Mouse (Mus musculus) heart, postnatal 10 days (tissue): ENCODE measurements around the gene Rhebl1. TPM values are rescaled to one million over a fixed set of nuclear protein-coding genes. Genes with fewer than 3 reads are reported as not detected.

Experiments used
- DNase-seq, 2 experiments: peaks; one replicate each; pipeline ENCODE4 v3.0.0; 2021
- intact Hi-C: fragments of 180-260 bp; cut with DNase I; formaldehyde crosslinking; loops from one replicate; pipeline ENCODE4 v1.15.1; 2025
- total RNA-seq, 2 experiments: library from RNA; stranded (reverse); gene quantifications; 2 replicates each; pipeline ENCODE4 v1.2.3; 2021

Gene Rhebl1
- total RNA-seq, 2 experiments from 2014 or later, result 1.6 to 2.8 TPM

GRCm38 (mm10) chr15:98831684-98832035 lies 62.7 kb downstream of the Rhebl1 start:
- intact Hi-C loops, result loop anchor here (1.0 to 2.0 kb wide), 3 partner anchors 23 to 41 kb away; partner anchors contain the start of gene Ddn
- no peak for DNase-seq

GRCm38 (mm10) chr15:98830736-98831683 lies 63.3 kb downstream of the Rhebl1 start, which contains the start of gene Prkag1:
Gene Prkag1, minus strand, starts transcription at chr15:98831521.
- intact Hi-C loops, result loop anchor here (1.0 to 2.0 kb wide), 2 partner anchors 22 to 41 kb away; partner anchors contain the start of gene Ddn
- peak; percentile 98 for DNase-seq

Other genes starting within 250 kb of the Rhebl1 start
- gene Ddx23, start 231.6 kb downstream of the Rhebl1 start, total RNA-seq, result 10 to 100 TPM; 55.2 to 57.2 TPM
- 1 to 10 TPM in 1 of 2 experiments, under 1 TPM in 1; 0.84 to 1.9 TPM for gene Rnd1, start 217.1 kb downstream of the Rhebl1 start, total RNA-seq
- gene Ccdc65, start 186.3 kb downstream of the Rhebl1 start, total RNA-seq, result under 1 TPM; 0.12 to 0.41 TPM
- 10 to 100 TPM in 1 of 2 experiments, 1 to 10 TPM in 1; 8.1 to 10.2 TPM for gene Fkbp11, start 166.3 kb downstream of the Rhebl1 start, total RNA-seq
- 10 to 100 TPM; 36.3 to 40.1 TPM for gene Arf3, start 131.3 kb downstream of the Rhebl1 start, total RNA-seq
- under 1 TPM; 0.43 to 0.67 TPM for gene Wnt10b, start 116.4 kb downstream of the Rhebl1 start, total RNA-seq
- not detected for gene Wnt1, start 104.7 kb downstream of the Rhebl1 start, total RNA-seq
- gene Ddn, start 85.0 kb downstream of the Rhebl1 start, total RNA-seq, result under 1 TPM; 0.10 to 0.32 TPM
- gene Prkag1, start 63.0 kb downstream of the Rhebl1 start, total RNA-seq, result 10 to 100 TPM; 93.7 to 94.3 TPM
- gene Kmt2d, start 23.3 kb downstream of the Rhebl1 start, total RNA-seq, result 10 to 100 TPM; 63.0 to 72.1 TPM
- 1 to 10 TPM; 2.8 to 3.8 TPM for gene Dhh, start 4.0 kb upstream of the Rhebl1 start, total RNA-seq
- gene Lmbr1l, start 23.7 kb upstream of the Rhebl1 start, total RNA-seq, result 10 to 100 TPM; 15.4 to 16.1 TPM
- 100 to 1,000 TPM; 373 to 402 TPM for gene Tuba1b, start 40.0 kb upstream of the Rhebl1 start, total RNA-seq
- not detected for gene Gm49450, start 59.0 kb upstream of the Rhebl1 start, total RNA-seq
- 100 to 1,000 TPM; 263 to 273 TPM for gene Tuba1a, start 59.2 kb upstream of the Rhebl1 start, total RNA-seq
- 10 to 100 TPM; 80.7 to 99.8 TPM for gene Tuba1c, start 135.4 kb upstream of the Rhebl1 start, total RNA-seq
- gene Prph, start 160.6 kb upstream of the Rhebl1 start, total RNA-seq, result under 1 TPM; 0.27 to 0.53 TPM
- 1 to 10 TPM; 6.5 to 6.7 TPM for gene Troap, start 180.0 kb upstream of the Rhebl1 start, total RNA-seq
- gene C1ql4, start 193.3 kb upstream of the Rhebl1 start, total RNA-seq, result not detected
- under 1 TPM; 0.37 to 0.98 TPM for gene Dnajc22, start 198.6 kb upstream of the Rhebl1 start, total RNA-seq
- 10 to 100 TPM; 16.7 to 18.8 TPM for gene Spats2, start 231.4 kb upstream of the Rhebl1 start, total RNA-seq